Mouse (Mus musculus) heart, embryonic 11.5 days (tissue): ENCODE measurements at regions not wholly inside any gene's neighbourhood (a gene's known extent, or its start where the extent isn't known, plus 50 kb on each side); places are given as distances from the start of the nearest gene placed in this dataset.

Experiments used
- ATAC-seq: fragments of 200-750 bp; cut with Nextera tagmentation; replicated peaks from 2 replicates; pipeline ENCODE4 v1.8.0; 2017; ENCODE audit warnings: moderate library complexity; ENCODE audit not compliant: insufficient number of reproducible peaks, low FRiP score, low TSS enrichment
- H3K27ac ChIP-seq: fragments of 300-500 bp; sonication (generic); 2 replicates; pipeline ENCODE4 v1.5.1; 2014; ENCODE audit warnings: mild to moderate bottlenecking, low read depth, low read length
- H3K27me3 ChIP-seq: fragments of 300-500 bp; sonication (generic); 2 replicates; pipeline ENCODE4 v1.6.1; 2014; ENCODE audit warnings: mild to moderate bottlenecking, low read length, mixed read lengths; ENCODE audit not compliant: control insufficient read depth, insufficient read depth
- H3K36me3 ChIP-seq: fragments of 300-500 bp; sonication (generic); 2 replicates; pipeline ENCODE4 v1.6.1; 2014; ENCODE audit warnings: mild to moderate bottlenecking, low read length, moderate library complexity, mixed read lengths; ENCODE audit not compliant: control insufficient read depth, insufficient read depth
- H3K4me1 ChIP-seq: fragments of 300-500 bp; sonication (generic); 2 replicates; pipeline ENCODE4 v1.6.1; 2014; ENCODE audit warnings: low read length; ENCODE audit not compliant: control insufficient read depth, insufficient read depth
- H3K4me2 ChIP-seq: fragments of 300-500 bp; sonication (generic); 2 replicates; pipeline ENCODE4 v1.6.1; 2014; ENCODE audit warnings: mild to moderate bottlenecking, moderate library complexity
- H3K4me3 ChIP-seq: fragments of 300-500 bp; sonication (generic); 2 replicates; pipeline ENCODE4 v1.5.1; 2014; ENCODE audit warnings: low read depth, low read length
- H3K9ac ChIP-seq: fragments of 300-500 bp; sonication (generic); 2 replicates; pipeline ENCODE4 v1.6.1; 2014; ENCODE audit warnings: mild to moderate bottlenecking, low read depth, low read length, moderate library complexity
- H3K9me3 ChIP-seq: fragments of 300-500 bp; sonication (generic); replicated peaks from 2 replicates; pipeline ENCODE4 v1.6.1; 2016; ENCODE audit warnings: low read length; ENCODE audit not compliant: control insufficient read depth
- WGBS: fragments of 180-500 bp; shearing (Covaris S2); extraction: QIAGEN DNeasy Blood & Tissue Kit; methylation state at CpG from one replicate; pipeline ENCODE4 v1.1.7; 2014; ENCODE audit not compliant: insufficient replicate concordance; 5-methylcytosine and 5-hydroxymethylcytosine counted together

DNA sequence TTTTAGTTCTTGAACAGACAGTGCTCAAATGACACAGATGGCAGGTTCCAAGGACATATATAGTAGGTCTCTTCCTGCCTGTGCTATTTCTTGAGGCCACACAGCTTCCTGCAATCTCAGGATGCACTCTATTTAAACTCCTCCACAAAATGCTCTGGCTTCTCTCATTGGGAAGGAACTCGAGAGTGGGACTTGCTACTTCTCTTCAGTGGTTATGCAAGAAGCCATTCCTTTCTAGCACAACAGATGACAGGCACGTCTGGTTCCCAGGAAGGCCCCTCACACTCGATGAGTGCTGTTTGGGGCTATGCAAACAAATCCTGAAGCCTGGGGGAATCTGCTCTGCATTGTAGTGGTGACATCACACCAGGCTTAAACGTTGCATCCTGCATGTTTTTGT, 425.6 kb upstream of the Kazn start:
- Histone ChIP-seq H3K4me2 (no peak overlapping the region), H3K27me3 (no peaks in the 10 kb centered on the region), H3K36me3 (no peaks in the 10 kb centered on the region), H3K4me3 (no peak overlapping the region), H3K9me3 (no peaks in the 10 kb centered on the region), H3K27ac (no peak overlapping the region), H3K4me1 (no peaks in the 10 kb centered on the region), H3K9ac (no peak overlapping the region)
- 62% methylated on average over 4 of the region's 4 CpGs for WGBS
- no peak for ATAC-seq

DNA sequence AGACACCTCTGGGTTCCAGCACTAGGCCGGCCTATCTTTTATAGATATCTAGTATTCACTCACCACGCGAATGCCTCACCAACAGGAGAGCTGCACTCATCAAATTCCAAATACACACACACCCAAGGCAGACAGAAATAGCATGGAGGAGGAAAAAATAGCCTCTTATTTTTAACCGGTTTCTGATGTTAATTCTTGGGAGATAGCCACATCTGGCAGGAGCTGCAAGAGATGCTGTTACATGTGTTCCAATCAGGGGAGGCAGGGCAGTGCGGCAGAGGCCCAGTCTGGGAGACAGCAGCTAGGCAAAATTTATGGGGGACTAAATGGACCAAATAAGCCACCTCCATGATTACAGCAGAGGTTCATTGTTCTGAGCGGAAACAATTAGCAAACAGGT, 419.0 kb upstream of the Kazn start:
- Histone ChIP-seq H3K4me1 (no peaks in the 10 kb centered on the region), H3K9me3 (no peaks in the 10 kb centered on the region), H3K9ac (no peak overlapping the region), H3K4me3 (no peak overlapping the region), H3K27me3 (no peaks in the 10 kb centered on the region), H3K27ac (no peak overlapping the region), H3K36me3 (no peaks in the 10 kb centered on the region), H3K4me2 (no peak overlapping the region)
- 72% methylated on average over 6 of the region's 6 CpGs for WGBS
- ATAC-seq, result no peak

DNA sequence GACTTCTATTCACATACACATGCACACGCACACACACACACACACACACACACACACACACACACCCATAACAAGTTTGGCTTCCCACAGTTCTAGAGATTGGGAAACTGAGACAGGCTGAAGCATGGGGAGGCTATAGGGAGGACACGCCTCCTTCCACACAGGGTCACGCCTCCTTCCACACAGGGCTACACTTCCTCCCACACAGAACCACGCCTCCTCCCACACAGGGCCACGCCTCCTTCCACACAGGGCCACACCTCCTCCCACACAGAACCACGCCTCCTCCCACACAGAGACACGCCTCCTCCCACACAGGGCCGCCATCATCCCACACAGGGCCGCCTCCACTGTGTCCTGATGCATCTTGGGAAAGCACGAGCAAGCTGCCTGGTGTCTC, 401.9 kb upstream of the Kazn start:
- no peak overlapping the region for H3K27ac ChIP-seq
- no peak overlapping the region for H3K4me3 ChIP-seq
- no peaks in the 10 kb centered on the region for H3K9me3 ChIP-seq
- WGBS, result 76% methylated on average over 10 of the region's 10 CpGs
- peak; percentile 25; the same call in 1 of the 2 replicates for ATAC-seq
- no peaks in the 10 kb centered on the region for H3K36me3 ChIP-seq
- H3K4me1 ChIP-seq, result no peaks in the 10 kb centered on the region
- H3K4me2 ChIP-seq, result no peak overlapping the region
- no peak overlapping the region for H3K9ac ChIP-seq
- no peaks in the 10 kb centered on the region for H3K27me3 ChIP-seq

DNA sequence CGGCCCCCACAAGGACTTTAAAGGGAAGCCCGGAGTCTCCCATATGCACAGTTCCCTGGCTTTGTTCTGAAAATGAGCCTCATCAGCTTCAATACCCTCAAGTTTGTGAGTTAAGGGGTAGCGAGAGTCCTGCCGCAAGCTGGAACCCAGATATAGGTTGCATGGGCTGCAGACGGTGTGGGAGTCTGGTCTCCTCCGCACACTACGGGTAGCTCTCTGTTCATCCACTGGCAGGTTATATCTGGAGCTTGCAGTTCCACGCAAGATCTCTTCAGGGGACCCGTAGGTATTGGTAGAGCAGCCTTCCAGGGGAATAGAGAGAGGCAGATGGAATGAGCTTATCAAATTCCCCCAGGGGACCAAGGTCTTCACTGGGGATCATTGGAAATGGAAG, 400.1 kb upstream of the Kazn start:
- H3K27ac ChIP-seq, result no peak overlapping the region
- H3K4me1 ChIP-seq, result 0 out of 2 replicates have a peak, but pooled peaks cover 2% of the 10 kb centered on the region
- no peak overlapping the region for H3K9ac ChIP-seq
- WGBS, result 79% methylated on average over 9 of the region's 9 CpGs
- no peak overlapping the region for H3K4me3 ChIP-seq
- no peaks in the 10 kb centered on the region for H3K9me3 ChIP-seq
- no peak overlapping the region for H3K4me2 ChIP-seq
- no peaks in the 10 kb centered on the region for H3K36me3 ChIP-seq
- no peak for ATAC-seq
- H3K27me3 ChIP-seq, result no peaks in the 10 kb centered on the region

DNA sequence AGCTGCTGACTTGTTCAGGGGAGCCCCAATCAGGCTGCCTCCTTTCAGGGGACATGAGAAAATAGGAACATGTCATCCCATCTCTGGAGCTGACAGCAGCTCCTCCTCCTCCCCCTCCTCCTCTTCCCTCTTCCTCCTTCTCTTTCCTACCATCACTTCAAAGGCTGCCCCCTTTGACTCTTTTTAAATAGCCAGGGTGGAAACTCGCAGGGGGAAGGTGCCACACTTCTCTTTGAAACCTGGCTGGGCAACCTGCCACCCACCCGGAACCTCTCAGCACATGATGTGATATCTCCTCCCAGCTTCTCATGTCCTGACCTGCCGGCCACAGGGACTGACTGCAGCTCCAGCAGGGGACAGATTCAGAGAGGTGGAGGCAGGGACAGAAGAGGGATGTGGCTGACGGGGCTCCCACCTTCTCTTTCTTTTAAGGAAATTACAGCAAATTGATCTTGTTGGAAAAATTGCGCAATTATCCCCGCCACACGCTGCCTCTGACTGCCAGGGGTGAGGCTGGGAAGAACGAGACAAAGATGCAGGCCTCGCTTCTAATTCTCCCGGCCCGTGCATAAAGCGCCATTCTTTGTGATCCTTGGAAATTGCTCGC, 399.6 kb upstream of the Kazn start:
- no peak overlapping the region for H3K4me3 ChIP-seq
- WGBS, result 61% methylated on average over 13 of the region's 13 CpGs

DNA sequence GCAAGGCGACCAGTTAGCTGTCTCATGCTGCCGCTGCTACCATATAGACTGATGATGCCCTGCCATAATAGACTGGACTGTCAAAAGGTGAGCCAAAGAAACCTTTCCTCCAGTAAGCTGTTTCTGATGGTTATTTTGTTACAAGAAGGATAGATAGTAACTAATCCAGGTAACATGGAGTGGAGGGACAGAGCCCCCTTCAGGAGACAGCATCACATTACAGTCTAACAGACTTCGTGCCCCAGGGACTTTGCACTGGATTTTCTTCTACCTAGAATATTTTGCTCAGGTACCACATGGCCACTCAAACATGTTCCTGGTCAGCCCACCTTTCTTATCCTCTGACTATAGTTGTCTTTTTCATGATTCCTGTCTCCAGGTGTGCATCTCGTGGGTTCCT, 398.9 kb upstream of the Kazn start:
- Histone ChIP-seq H3K9me3 (no peaks in the 10 kb centered on the region), H3K27ac (no peak overlapping the region), H3K4me2 (no peak overlapping the region), H3K27me3 (no peaks in the 10 kb centered on the region), H3K9ac (no peak overlapping the region), H3K4me1 (0 out of 2 replicates have a peak, but pooled peaks cover 5% of the 10 kb centered on the region), H3K36me3 (no peaks in the 10 kb centered on the region), H3K4me3 (no peak overlapping the region)
- no peak for ATAC-seq
- WGBS, result 82% methylated on average over 4 of the region's 4 CpGs

More for the DNA sequence above, 399.6 kb upstream of the Kazn start:
- Histone ChIP-seq H3K4me1 (0 out of 2 replicates have a peak, but pooled peaks cover 5% of the 10 kb centered on the region), H3K9me3 (no peaks in the 10 kb centered on the region), H3K27me3 (no peaks in the 10 kb centered on the region), H3K4me2 (no peak overlapping the region), H3K36me3 (no peaks in the 10 kb centered on the region), H3K9ac (no peak overlapping the region), H3K27ac (no peak overlapping the region)
- ATAC-seq, result no peak

DNA sequence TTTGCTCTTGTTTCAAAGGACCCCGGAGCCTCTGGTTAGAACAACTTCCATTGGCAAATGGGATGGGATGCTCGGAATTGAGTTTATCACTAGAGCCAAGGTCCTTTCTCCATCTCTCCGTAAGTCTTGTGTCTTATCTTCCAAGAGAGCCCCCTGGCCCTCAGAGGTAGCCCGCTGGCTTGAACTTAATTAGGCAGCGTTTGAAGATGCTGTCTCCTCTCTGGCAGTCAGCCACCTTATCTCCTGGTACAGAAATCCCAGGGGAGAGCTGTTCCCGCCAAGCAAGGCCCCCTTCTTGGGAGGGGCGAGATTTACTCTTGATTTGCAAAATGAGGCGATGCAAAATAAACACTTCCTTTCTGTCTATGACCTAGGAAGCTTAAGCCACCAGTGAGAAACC, 395.2 kb upstream of the Kazn start:
- no peak overlapping the region for H3K4me2 ChIP-seq
- WGBS, result 20% methylated on average over 8 of the region's 8 CpGs

DNA sequence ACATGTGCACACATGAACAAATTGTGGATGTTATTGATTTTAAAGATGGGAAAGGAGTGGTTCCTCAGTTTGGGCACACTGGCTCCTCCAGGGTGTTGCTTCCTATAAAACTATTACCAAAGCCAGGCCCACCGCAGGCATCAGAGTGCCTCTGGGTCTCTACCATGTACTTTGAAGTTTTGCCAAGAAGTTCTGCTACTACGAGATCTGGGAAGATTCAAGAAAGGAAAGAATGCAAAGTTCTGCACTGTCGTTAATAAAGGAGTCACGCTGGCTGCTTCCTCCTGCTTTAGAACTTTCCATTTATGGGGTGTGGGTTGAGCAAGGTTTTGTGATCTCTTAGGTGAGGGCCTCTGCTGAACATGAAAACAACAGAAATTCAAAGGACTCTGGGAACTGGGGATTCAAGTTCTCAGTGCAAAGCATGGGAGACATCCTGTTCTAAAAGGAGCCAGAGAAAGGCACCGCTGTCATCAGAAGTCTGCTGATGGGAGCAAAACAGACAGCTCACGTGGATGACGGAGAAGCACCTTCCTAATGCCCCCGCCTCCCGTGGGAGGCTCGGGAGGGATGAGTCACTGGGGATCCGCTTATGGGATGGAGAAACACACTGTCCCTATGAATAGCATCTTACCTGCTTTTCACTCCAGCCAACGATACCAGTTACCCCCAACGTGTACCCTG, 394.6 kb upstream of the Kazn start:
- H3K9ac ChIP-seq, result no peak overlapping the region
- H3K4me2 ChIP-seq, result no peak overlapping the region
- 0 out of 2 replicates have a peak, but pooled peaks cover 5% of the 10 kb centered on the region for H3K4me1 ChIP-seq
- 50% methylated on average over 13 of the region's 13 CpGs for WGBS
- H3K9me3 ChIP-seq, result no peaks in the 10 kb centered on the region
- ATAC-seq, result no peak
- H3K27me3 ChIP-seq, result no peaks in the 10 kb centered on the region
- H3K4me3 ChIP-seq, result no peak overlapping the region
- H3K36me3 ChIP-seq, result no peaks in the 10 kb centered on the region
- H3K27ac ChIP-seq, result no peak overlapping the region

More for the DNA sequence above, 395.2 kb upstream of the Kazn start:
- Histone ChIP-seq H3K9ac (no peak overlapping the region), H3K27me3 (no peaks in the 10 kb centered on the region), H3K4me1 (0 out of 2 replicates have a peak, but pooled peaks cover 5% of the 10 kb centered on the region), H3K9me3 (no peaks in the 10 kb centered on the region), H3K4me3 (no peak overlapping the region), H3K27ac (no peak overlapping the region), H3K36me3 (no peaks in the 10 kb centered on the region)
- no peak for ATAC-seq
